Mouse (Mus musculus): Measurements from ENCODE around the gene Rarb. TPM values are rescaled to one million over a fixed set of nuclear protein-coding genes. Genes with fewer than 3 reads are reported as not detected.

The Rarb gene
- total RNA-seq, 2 experiments from 2014 or later: 13.2 to 16.2 TPM

DNA sequence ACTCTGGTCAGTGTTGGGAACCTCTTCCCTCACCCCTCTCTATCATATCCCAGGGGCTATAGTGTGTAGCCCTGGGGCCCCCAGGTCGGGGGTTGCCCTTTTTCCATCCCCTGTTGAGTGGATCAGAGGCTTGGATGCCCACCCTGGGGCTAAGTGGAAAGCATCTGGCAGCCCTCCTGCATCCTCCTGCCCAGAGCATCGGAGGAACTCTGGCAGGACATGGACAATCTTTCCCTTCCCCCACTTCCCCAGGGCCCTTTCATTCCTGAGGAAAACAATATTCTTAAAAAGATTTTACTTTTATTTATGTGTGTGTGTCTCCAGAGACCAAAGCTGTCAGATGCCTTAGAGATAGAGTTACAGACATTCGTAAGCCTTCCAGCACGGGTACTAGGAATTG, 281.5 kb downstream of the Rarb start:
- no peak for DNase-seq

DNA sequence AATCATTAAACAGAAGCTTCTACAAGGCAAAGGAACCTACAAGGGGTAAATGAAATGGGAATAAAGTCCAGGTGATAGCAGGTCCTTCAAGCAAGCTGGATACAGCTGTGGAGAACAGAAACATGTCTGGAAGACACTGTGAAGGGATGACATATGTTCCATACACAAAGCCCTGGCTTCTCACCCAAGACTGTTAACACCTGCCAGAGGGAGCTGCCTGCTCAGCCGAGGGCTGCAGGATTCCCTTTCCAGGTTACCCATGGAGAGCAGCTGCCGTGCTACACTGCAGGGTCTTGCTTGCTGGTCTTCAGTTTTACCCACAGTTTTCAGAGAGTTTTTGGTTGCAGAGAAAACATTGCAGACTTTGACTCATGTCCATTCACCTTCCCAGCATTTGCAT, 290.3 kb downstream of the Rarb start:
- DNase-seq: no peak

DNA sequence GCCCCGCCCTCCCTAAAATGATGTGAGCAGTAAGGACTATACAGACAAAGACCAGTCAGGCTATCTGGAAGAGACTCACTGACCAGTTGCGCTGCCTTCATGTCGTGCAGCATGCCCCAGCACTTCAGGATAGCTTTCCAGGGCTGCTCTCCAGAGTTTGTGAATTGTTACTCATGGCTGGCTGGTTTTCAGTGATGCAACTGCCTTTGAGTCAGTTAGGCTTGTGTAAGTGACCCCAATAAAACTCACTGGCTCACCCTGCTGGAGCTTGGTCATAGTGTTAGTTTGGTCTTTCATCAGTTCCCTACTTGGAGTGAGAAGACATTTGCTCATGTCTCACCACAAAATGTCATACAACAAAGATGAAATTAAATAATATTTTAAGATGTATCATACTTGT, 292.8 kb downstream of the Rarb start:
- peak; percentile 69 to 71 for DNase-seq

DNA sequence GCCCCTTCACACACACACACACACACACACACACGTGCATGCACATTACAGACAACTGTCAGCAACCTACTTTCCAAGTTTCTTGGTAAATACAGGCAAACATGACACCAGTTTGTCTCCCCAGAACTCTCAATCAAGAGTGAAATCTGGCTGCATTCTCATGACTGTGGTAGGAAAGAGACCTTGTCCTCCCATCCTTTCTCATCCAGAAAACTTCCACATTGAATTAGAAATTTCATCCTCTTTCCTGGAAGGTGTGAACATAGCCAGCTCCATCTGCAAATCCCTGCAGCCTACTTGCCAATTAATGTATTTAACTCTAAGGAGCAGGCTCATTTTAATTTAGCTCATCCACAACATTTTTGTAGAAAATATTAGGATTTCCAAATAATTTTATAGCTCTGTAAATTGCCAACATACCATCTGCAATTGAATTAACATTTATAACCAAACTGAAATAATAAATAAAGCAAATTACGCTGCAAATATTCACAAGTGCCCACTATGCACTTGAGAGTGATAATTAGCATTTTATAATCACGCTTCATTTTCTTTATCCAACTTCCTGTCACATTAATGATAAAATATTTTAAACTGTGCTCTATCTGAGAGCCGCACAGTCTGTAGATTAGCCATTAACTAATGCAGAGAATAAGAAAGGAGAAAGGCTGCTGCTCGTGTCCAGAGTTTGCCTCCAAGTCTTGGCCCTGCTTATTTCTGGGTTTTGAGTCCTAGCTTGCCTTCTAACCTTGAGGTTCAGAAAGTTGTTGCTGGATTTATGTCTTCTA, 293.6 kb downstream of the Rarb start:
- DNase-seq: no peak

DNA sequence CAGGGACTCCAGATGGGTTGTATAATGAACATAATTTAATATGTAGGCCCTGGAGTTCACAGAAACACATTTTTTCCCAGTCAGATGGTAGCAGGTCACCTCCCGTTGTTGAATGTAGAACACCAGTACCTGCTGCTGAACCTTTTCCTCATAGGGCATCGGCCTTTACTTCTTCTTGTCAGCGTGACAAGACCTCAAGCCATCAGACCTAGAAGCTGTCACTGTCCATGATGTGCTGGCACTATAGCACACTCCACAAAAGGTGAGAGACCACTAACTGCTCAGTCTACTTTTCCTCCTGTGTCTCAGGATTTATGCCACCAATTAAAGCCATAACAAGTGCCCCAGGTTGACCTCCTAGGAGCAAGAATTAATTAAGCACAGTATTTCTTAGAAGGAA, 296.1 kb downstream of the Rarb start:
- DNase-seq: no peak

DNA sequence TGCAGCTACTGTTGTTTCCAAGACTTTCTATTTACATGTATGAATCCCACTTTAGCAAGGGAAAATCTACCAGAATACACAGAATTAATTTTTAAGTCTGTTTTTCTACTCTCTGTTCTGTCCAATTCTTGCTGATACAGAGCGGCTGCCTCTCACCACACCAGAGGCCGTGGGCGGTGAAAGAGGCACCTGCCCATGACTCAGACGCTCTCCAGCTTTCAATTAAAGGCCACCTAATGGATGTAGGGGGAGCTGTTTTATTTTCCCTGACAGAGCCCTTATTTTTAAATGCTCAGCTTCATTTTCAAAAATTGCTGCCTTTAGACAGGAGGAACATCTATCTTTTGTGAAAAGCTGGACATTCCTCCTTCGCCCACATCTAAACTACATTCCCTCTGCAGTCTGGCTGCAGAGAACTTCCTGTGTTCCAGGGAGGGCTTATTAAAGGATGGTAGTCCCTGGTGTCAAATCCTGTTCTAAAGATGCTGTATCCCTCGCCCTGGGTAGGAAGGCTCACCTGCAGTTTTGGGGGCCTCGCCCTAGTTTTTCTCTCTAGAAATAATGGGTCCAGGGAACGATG, 299.3 kb downstream of the Rarb start:
- no peak for DNase-seq

DNA sequence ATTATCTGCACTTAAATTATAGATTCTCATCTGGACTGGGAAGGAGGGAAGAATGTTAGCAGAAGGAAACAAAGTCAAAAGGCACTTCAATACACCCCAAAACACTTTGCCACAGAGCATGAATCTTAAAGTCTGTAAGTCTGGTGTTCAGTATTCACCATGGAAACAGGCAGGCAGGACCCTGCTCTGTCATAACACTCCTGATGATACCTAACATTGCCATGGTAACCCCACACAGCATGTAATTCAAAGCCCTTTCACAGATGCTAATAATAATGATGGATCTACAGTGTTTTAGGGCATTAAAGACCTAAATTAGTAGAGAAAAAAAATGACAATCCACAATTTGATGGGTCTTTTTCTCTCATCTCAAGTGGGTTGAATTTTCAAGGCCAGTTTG, 301.0 kb downstream of the Rarb start:
- DNase-seq: no peak

DNA sequence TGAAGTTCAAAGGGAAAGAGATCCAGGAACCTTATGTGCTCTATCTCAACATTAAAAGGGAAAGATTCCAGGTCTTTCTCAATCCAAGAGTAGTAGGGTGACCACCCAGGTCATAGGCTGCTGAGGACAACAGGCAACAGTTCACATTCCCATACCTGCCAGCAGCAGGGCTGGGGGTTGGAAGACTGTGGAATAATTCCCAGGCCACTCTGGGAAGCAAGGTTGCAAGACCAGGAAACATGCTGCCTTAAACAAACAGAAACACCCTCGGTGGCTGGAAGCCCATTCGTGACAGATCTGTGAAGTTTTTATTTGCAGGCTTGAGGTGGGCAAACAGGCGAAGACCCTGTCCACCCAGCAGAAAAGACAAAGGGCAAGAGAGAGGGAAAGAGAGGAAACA, 303.2 kb downstream of the Rarb start:
- DNase-seq: no peak

DNA sequence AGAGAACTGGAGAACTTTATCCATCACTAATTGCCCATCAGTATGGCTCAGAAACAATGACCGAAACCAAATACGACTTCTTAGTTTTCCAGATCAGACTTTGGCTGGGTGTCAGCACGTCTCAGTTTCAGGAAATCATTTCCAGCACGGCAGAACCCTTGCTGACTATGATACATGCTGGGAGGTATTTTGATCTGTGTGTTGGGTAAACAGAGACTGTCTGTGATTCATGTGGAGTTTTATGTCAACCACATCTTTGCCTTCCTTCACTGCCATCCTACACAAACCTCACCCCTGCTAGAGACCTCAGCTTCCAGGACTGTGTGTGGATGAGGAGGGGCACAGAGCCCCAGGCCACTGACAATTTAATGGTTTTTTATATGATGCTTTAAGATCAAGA, 308.4 kb downstream of the Rarb start:
- DNase-seq: no peak

DNA sequence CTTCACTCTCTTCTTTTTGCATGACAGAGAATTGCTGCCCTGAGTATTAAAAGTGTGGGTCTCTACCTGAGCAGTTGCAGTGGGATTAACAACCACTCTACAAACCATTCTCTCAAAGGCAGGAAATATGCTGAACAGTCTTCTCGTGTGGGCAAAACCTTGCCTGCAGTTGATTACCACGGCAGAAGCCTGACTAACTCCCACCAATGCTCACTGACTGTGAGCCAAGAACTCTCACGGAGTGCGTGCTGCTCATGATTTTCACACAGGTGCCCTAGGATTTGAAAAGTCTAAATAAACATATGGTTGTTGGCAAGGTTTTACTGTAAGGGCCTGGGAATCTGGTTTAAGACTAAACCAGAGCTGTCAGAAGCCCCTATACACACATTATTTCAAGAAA, 309.1 kb downstream of the Rarb start:
- no peak for DNase-seq

DNA sequence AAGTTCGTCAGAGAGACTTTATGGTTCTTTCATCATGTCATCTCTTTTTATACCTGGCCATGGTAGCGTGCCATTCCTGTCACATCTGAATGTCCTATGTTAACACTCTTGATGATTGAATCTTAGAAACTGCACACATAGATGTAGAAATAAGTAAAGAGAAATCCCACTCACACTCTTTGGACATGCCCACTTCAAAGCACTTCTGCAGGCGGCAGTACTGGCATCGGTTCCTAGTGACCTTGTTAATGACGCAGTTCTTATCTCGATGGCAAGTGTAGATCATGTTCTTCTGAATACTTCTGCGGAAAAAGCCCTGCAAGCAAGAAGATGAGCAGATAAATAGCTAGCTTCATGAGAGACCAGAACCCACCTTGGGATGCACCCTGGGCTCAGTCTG, 310.2 kb downstream of the Rarb start:
- DNase-seq: no peak

DNA sequence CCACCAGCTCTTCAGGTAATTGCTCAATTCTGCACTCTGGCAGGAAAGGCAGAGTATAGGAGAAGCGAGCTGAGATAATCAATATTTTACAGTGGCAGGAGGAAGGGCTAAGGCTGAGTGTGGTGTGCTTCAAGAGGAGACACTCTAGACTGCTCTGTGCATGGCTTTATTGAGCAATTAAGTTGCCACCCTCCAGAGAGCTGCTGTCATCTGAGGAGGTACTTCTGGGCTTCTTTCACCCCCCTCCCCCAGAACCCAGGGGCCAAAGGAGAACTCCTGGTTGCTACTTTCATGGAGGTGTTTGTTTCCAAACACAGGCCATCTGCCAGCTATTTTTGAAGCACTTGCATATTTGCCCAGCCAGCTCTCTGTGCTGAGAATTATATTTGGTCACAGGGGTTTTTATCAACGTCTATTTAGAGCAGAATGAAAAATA, 321.7 kb downstream of the Rarb start:
- DNase-seq: peak; percentile 73 to 85

DNA sequence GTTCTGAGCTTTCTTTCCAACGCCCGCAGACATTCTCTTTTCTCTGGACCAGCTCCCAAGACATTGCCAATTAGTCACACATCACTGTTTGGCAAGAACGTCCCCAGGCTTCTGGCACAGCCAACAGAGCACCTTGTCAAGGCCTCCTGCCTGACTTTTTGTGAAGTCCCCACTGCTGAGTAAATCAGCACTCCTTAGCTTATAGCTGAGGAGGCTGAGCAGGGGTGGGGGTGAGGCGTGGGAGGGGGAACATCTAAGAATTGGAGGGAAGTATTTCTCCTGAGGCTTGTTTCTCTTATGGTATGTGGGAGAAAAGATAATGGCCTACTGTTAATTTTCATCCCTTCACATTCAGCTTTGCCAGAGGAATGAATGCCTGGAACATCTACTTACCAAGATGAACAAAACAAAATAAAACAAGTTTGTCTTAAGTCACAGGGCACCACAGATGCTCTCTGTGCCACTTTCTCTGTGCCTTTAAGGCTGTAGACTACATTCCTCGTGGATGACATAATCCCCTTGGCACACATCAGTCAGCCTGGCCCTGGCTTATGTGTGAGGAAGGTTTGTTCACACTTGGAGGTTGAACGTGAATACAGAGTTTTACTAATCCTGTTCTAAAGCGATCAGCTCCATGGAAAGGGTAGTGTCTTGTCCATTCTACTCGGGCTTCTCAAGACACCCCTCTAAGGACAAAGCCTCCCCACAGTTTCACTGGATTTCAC, 335.1 kb downstream of the Rarb start:
- peak; percentile 43 for DNase-seq

DNA sequence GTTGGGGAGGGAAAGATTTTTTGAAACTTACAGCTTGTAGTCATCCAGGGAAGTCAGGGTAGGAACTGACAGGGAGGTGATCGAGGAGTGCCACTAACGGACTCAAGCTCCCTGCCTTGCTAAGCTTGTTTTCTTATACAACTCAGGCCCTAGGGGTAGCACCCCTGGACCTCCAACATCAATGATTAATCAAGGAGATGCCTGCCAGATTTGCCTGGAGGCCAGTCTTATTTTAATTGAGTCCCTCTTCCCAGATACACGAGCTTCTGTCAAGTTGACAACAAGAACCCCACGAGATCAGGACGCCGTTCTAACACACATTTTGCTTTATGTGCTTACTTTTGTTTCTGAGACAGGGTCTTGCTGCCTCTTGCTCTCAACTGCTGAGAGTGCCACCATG, 338.3 kb downstream of the Rarb start:
- DNase-seq: no peak

DNA sequence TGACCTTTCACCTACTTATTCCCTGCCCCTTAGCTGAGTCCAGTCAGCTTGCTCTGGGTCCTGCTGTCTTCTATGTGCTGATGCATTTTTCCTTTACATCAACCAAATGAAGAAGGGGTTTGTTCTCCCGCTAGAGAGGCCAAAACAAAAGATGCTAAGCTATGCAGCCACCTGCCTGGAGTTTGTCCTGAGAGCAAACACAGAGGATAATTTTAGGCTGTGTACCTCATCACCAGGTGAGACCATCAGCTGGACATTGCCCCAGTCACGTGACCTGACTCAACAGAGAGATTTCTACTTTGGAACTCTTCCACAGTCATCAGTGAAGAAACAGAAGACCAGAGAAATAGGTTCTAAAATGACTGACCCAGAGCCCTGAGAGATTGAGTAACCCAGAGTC, 339.4 kb downstream of the Rarb start:
- no peak for DNase-seq

DNA sequence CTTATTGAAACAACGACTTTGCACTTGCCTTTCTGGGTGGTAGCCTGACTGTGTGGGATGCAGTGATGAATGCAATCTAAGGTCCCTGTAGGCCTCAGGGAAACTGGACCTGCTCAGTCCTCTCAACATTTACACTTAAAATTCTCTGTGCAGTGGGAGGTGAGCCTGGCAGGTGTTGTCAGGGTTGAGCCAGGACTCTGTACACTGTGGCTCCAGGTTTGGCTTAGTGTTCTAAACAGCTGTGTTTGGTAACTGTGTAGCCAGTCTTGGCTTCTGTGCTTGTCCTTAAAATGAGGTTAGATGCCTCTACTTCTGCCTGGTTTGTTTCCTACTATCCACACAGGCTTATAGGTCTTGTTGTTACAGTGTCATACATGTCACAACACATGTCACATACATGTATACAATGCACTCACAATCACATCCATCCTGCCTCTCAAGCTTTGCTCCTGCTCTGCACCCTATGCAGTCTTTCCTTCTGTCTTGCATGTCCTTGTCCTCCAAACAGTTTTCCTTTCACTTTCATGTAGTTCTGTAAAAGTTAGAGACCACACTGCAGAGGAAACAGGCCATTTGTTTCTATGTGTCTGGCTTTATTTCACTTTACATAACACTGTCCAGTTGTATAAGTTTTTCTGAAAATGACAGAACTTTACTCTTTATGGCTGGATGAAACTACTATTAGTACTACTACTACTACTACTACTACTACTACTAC, 340.2 kb downstream of the Rarb start:
- no peak for DNase-seq

DNA sequence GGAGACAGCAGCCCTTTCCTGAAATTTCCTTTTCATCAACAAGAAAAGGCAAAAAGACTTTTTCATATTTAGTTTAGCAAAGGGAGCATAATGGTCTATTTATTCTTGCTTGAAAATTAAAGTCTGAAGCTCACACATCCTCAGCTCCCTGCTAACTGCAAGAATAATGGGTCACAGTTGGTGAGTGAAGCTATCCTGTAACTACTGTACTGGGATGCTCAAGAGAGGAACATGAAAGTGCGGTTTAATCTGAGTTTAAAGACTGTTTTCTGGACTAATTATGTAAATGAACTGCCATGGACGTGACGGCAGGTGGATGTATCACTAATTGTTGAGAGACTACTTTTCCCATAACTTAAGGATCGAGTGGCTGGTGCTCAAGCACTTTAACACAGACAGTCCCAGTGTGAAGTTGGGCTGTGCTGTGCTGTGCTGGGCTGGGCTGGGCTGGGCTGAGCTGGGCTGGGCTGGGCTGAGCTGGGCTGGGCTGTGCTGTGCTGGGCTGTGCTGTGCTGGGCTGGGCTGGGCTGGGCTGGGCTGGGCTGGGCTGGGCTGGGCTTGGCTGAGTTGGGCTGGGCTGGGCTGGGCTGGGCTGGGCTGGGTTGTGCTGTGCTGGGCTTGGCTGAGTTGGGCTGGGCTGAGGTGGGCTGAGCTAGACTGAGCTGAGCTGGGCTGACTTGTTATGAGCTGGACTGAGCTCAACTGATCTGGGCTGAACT, 370.5 kb downstream of the Rarb start:
- no peak for DNase-seq

DNA sequence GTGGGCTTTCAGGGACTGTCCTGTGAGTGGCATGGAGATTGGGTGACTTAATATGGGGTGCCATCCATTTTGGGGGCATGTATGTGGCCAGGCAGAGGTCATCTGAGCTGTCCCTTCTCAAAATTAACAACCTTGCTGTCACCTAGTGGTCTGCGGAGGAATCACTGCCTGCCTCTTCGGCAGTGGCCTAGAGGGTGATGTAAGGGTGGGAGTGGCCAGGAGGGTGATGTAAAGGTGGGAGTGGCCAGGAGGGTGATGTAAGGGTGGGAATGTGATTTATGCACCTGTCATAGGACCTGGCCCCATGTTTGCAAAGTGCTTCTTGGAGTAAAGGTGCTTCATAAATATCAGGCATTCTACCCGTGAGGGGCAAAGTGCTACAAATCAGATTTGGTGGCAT, 371.4 kb downstream of the Rarb start:
- no peak for DNase-seq

DNA sequence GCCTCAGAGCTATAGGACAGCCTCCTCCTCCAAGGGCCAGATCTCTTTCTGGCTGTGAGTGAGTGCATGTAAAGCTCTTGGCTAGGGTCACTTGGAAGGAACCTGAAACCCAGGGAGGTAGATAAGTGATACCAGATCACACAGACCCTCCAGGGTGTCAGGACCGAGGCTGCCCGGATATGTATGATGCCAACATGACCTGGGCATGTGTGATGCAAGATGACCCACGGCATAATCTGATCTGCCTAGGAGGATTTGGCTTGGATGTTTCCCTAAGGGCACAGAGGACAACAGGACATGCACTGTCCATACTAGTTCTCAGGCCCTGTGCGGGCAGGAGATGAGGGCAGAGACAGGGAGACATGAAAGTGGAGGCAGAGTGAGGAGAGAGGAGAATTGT, 374.1 kb downstream of the Rarb start:
- DNase-seq: no peak

DNA sequence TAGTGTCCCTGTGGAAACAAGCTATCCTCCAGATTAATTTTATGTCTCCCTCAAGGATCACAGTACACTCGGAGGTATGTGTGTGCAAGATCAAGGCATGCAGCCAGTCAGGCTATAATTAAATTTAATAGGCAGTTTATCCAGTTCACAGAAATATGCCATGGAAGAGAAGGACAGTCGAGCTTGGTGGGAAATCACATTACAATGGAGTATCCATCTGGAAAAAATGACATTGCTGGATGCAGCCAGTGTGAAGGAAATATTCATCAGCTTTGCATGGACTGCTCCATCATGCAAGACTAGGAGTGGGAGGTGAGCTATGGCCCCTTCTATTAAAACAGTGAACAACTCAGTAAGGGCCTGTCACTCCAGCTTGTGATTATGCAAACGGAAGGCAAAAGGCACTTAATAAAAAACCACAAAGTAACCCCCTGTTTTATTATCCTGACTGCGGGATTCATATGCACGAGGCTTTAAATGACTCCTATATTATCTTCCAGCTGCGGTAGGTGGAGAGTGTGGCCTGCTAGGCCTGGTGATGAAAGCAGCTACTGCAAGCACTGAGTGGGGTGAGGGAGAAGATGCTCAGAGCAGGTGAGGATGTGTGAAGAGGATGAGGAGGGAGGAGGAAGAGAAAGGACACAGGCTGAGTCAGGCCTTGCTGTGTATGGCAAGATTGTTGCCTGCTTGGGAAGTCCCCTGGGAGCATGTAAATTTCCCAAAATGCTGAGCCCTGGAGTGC, 379.4 kb downstream of the Rarb start:
- no peak for DNase-seq

DNA sequence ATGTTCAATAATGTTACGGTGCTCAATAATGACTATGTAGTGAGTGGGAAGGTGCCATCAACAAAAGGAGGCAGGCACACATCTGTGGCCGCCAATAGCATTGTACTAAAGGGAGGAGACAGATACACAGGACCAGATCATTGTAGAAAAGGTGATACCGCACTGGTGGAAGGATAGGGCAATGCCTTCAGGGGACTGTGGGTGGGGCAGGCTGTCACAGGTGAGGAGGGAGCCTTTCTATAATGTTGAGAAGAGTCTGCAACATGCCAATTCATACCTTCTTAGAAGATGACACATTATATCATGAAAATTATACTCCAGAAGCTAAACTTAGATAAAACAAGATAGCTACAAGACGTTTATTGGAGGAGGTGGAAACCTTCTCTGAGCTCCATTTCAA, 381.6 kb downstream of the Rarb start:
- DNase-seq: no peak

All from heart, adult 18-20 months (tissue).